Mouse (Mus musculus): ENCODE data around the gene Izumo4. TPM values are rescaled to one million over a fixed set of nuclear protein-coding genes. Genes with fewer than 3 reads are reported as not detected.

Izumo4 gene
- polyA plus RNA-seq, 1 experiment from 2014 or later, result 28.8 TPM

DNA sequence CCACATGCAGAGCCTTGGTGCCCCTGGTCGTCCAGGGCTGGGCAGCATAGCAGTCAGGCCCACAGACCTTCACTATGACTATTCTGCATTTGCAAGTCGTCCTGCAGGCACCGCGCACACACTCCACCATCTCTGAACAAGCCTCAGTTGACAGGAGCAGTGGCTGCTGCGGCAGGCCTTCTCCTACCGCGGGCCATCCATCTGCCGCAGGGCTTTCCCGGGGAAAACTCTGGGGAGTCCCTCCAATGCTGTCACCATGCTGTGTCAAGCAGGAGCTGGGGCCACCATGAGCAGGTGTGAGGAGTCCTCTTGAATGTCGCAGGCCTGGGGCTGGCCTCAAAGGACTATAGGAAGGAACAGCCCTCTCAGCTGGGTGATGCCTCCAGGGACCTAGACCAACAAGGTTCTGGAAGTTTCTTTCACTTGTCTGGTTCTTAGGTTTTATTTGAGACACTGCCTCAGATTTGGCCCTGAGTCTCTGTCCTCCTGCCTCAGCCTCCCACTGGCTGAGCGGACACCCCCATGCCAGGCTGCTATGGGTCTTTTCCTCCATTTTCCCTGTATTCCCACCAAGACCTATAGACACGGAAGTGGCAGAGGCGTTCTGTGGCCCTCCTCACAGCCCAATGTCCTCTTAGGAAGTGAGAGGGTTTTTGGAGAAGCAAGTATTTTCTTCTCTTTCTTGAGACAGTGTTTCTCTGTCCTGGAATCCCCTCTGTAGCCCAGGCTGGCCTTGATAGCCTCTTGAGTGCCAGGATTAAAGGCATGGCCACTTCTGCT lies 7.6 kb upstream of the Izumo4 start:
- Histone ChIP-seq H3K9ac (replicated peaks; ENCODE audit: low read depth) (no peak overlapping the region), H3K4me2 (replicated peaks; ENCODE audit: low read depth, low read length) (no peak overlapping the region), H3K27ac (ENCODE audit: low read length) (peak overlapping the region; percentile 85), H3K27me3 (replicated peaks; ENCODE audit: insufficient read depth, low read length) (no peaks in the 10 kb centered on the region), H3K36me3 (ENCODE audit: insufficient read depth, low read length) (peaks cover 10% of the 10 kb centered on the region; the same call in 1 of the 2 replicates), H3K9me3 (ENCODE audit: low read length) (no peaks in the 10 kb centered on the region), H3K4me3 (ENCODE audit: low read depth, low read length) (no peak overlapping the region), H3K4me1 (ENCODE audit: insufficient read depth, low read depth, low read length) (peaks cover 15% of the 10 kb centered on the region; the same call in 1 of the 2 replicates)
- TF ChIP-seq CTCF (IDR thresholded peaks at IDR 0.05) (no peak), EP300 (IDR thresholded peaks at IDR 0.05) (no peak)
- WGBS, result 87% methylated on average over 13 of the region's 13 CpGs
- DNase-seq (ENCODE audit: low spot score) (no peak), ATAC-seq (no peak)

GRCm38 (mm10) chr10:80695186-80695585 lies 6.8 kb upstream of the Izumo4 start:
- Histone ChIP-seq H3K27ac (ENCODE audit: low read length) (peak overlapping the region; percentile 85), H3K4me1 (ENCODE audit: insufficient read depth, low read depth, low read length) (peaks cover 17% of the 10 kb centered on the region; the same call in 1 of the 2 replicates), H3K27me3 (replicated peaks; ENCODE audit: insufficient read depth, low read length) (no peaks in the 10 kb centered on the region), H3K4me3 (ENCODE audit: low read depth, low read length) (no peak overlapping the region), H3K9me3 (ENCODE audit: low read length) (no peaks in the 10 kb centered on the region), H3K4me2 (replicated peaks; ENCODE audit: low read depth, low read length) (0 out of 2 replicates have a peak overlapping the region, but pooled peaks have one; percentile 0), H3K9ac (replicated peaks; ENCODE audit: low read depth) (no peak overlapping the region), H3K36me3 (ENCODE audit: insufficient read depth, low read length) (peaks cover 2% of the 10 kb centered on the region; the same call in 1 of the 2 replicates)
- peak; percentile 88 for DNase-seq (ENCODE audit: low spot score)
- peak; percentile 87 for ATAC-seq
- 38% methylated on average over 2 of the region's 2 CpGs for WGBS
- TF ChIP-seq EP300 (IDR thresholded peaks at IDR 0.05) (no peak; the same call in 1 of the 2 replicates), CTCF (IDR thresholded peaks at IDR 0.05) (no peak)

GRCm38 (mm10) chr10:80695801-80696501 lies 6.0 kb upstream of the Izumo4 start:
- peak; percentile 30; the same call in 1 of the 2 replicates for TF ChIP-seq EP300 (IDR thresholded peaks at IDR 0.05)
- no peak for TF ChIP-seq CTCF (IDR thresholded peaks at IDR 0.05)
- Histone ChIP-seq H3K4me1 (ENCODE audit: insufficient read depth, low read depth, low read length) (peaks cover 23% of the 10 kb centered on the region), H3K27me3 (replicated peaks; ENCODE audit: insufficient read depth, low read length) (no peaks in the 10 kb centered on the region), H3K9me3 (ENCODE audit: low read length) (no peaks in the 10 kb centered on the region), H3K36me3 (ENCODE audit: insufficient read depth, low read length) (no peaks in the 10 kb centered on the region), H3K4me3 (ENCODE audit: low read depth, low read length) (no peak overlapping the region), H3K4me2 (replicated peaks; ENCODE audit: low read depth, low read length) (0 out of 2 replicates have a peak overlapping the region, but pooled peaks have one; percentile 0), H3K9ac (replicated peaks; ENCODE audit: low read depth) (peak overlapping the region; percentile 16; the same call in 1 of the 2 replicates), H3K27ac (ENCODE audit: low read length) (peak overlapping the region; percentile 85)
- ATAC-seq (peak; percentile 47), DNase-seq (ENCODE audit: low spot score) (peak; percentile 78)
- WGBS, result 37% methylated on average over 10 of the region's 10 CpGs

GRCm38 (mm10) chr10:80696502-80697392 lies 5.2 kb upstream of the Izumo4 start:
- H3K9ac ChIP-seq (replicated peaks; ENCODE audit: low read depth), result no peak overlapping the region; the same call in 1 of the 2 replicates
- peaks cover 26% of the 10 kb centered on the region for H3K4me1 ChIP-seq (ENCODE audit: insufficient read depth, low read depth, low read length)
- DNase-seq (ENCODE audit: low spot score) (no peak), ATAC-seq (no peak)
- 39% methylated on average over 11 of the region's 12 CpGs for WGBS
- H3K4me3 ChIP-seq (ENCODE audit: low read depth, low read length), result no peak overlapping the region
- no peak overlapping the region for H3K4me2 ChIP-seq (replicated peaks; ENCODE audit: low read depth, low read length)
- H3K9me3 ChIP-seq (ENCODE audit: low read length), result no peaks in the 10 kb centered on the region
- H3K36me3 ChIP-seq (ENCODE audit: insufficient read depth, low read length), result no peaks in the 10 kb centered on the region
- peak overlapping the region; percentile 85 for H3K27ac ChIP-seq (ENCODE audit: low read length)
- H3K27me3 ChIP-seq (replicated peaks; ENCODE audit: insufficient read depth, low read length), result no peaks in the 10 kb centered on the region
- no peak for TF ChIP-seq EP300 (IDR thresholded peaks at IDR 0.05)
- TF ChIP-seq CTCF (IDR thresholded peaks at IDR 0.05), result no peak

GRCm38 (mm10) chr10:80697393-80697787 lies 4.6 kb upstream of the Izumo4 start:
- no peak for TF ChIP-seq EP300 (IDR thresholded peaks at IDR 0.05)
- no peak for TF ChIP-seq CTCF (IDR thresholded peaks at IDR 0.05)
- no peak overlapping the region for H3K9ac ChIP-seq (replicated peaks; ENCODE audit: low read depth)
- DNase-seq (ENCODE audit: low spot score) (no peak), ATAC-seq (no peak)
- peaks cover 26% of the 10 kb centered on the region for H3K4me1 ChIP-seq (ENCODE audit: insufficient read depth, low read depth, low read length)
- H3K4me2 ChIP-seq (replicated peaks; ENCODE audit: low read depth, low read length), result no peak overlapping the region
- no peaks in the 10 kb centered on the region for H3K27me3 ChIP-seq (replicated peaks; ENCODE audit: insufficient read depth, low read length)
- no peaks in the 10 kb centered on the region for H3K9me3 ChIP-seq (ENCODE audit: low read length)
- H3K27ac ChIP-seq (ENCODE audit: low read length), result no peak overlapping the region
- H3K4me3 ChIP-seq (ENCODE audit: low read depth, low read length), result no peak overlapping the region
- no peaks in the 10 kb centered on the region for H3K36me3 ChIP-seq (ENCODE audit: insufficient read depth, low read length)
- WGBS, result 84% methylated on average over 8 of the region's 8 CpGs

Measured in lung, postnatal 0 days (tissue).